Mouse (Mus musculus): ENCODE results near the gene Rev1. TPM values are rescaled to one million over a fixed set of nuclear protein-coding genes. Genes with fewer than 3 reads are reported as not detected.

Gene Rev1
- 0.21 and 0.33 TPM in 2 replicates for polyA plus RNA-seq (2012)

DNA sequence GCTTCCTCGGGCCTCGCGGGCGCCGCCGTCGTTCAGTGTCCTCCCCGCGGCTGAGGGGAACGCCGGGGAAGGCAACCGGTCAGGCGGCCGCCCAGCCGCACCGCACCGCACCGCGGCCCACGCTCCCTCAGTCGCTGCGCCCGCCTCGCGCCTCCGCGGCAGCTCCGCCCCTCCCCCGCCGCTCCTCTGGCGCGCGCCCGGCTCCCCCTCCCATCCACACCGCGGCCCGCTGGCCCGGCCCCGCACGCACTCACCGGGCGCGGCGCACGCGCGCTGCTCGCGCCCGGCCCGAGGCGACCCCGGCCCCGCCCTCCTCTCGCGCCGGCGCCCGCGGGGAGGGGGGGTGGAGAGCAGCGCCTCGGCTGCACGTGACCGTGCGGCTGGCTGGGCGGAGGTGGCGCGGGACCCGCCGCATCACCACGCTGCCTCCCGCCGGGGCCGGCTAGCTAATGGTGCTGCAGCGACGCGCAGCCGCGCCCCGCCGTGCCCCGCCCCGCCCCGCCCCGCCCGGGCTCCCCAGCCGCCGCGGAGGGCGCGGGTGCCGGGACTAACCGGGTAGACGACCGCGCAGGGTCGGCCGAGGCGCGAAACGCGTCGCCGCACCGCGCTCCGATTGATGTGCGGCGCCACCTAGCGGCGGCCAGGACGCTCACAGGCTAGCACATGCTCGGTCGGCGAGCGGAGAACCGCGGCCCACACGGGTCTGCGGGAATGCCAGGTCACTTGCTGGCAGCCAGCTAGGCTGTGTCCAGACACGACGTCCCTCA is at the start of gene Rev1:
TSS of gene Rev1 (minus strand) at position 301 of the 767 bp plus-strand sequence.
- no peaks in the 10 kb centered on the region for H3K9me3 ChIP-seq (ENCODE audit: control insufficient read depth, low read length)
- peaks cover 54% of the 10 kb centered on the region for H3K4me1 ChIP-seq (ENCODE audit: control insufficient read depth)
- peak within 1 kb of the TSS; percentile 94 for H3K4me3 ChIP-seq (replicated peaks)
- peaks cover 14% of the 10 kb centered on the region for H3K36me3 ChIP-seq (ENCODE audit: control insufficient read depth)
- no peak for TF ChIP-seq TAL1 (IDR thresholded peaks at IDR 0.05; ENCODE audit: low read length)
- TF ChIP-seq GATA1 (IDR thresholded peaks at IDR 0.05; ENCODE audit: low read length): no peak
- H3K27me3 ChIP-seq (ENCODE audit: control insufficient read depth): no peaks in the 10 kb centered on the region

DNA sequence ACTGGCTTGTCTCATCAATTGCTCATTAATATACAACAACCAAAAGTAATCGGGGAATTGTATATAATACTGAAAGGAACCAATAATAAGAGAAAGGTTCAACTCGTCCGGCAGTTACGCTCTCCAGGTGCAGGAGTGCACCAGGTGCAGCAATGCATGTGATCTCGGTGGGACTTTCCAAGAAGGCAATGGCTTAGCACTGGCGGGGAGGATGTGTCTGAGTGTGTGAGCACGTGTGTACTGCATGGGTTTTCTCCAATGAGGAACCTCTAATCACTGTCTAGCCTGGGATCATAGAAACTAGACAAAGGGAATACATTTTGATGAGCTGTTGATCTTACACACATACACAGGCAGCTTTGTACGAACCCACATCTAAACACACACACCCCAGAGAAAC is 49.3 kb upstream of the Rev1 start:
- Histone ChIP-seq H3K36me3 (ENCODE audit: control insufficient read depth) (no peaks in the 10 kb centered on the region), H3K27me3 (ENCODE audit: control insufficient read depth) (no peaks in the 10 kb centered on the region)
- no peak for TF ChIP-seq GATA1 (IDR thresholded peaks at IDR 0.05; ENCODE audit: low read length)
- no peak for TF ChIP-seq TAL1 (IDR thresholded peaks at IDR 0.05; ENCODE audit: low read length)

DNA sequence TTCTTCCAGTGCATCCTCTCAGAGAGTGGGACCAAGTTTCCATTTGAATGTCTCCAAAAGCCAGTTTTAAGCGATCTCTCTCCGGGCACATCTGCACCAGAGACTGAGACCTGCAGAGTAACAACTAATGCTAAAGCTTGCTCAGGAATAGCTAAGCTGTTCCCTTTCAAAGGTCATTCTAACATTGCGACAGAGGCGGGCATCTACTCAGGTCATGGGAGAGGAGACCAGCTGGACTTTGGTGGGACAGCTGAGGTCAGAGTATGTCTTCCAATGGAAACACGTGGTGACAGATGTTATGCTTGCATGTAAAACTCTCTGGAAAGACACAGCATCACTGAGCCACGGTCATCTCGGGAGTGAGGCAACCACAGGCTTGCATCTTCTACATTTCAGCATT is 46.5 kb upstream of the Rev1 start:
- TF ChIP-seq GATA1 (IDR thresholded peaks at IDR 0.05; ENCODE audit: low read length): no peak
- no peak for TF ChIP-seq TAL1 (IDR thresholded peaks at IDR 0.05; ENCODE audit: low read length)
- Histone ChIP-seq H3K4me1 (ENCODE audit: control insufficient read depth) (no peaks in the 10 kb centered on the region), H3K4me3 (replicated peaks) (no peak overlapping the region), H3K27me3 (ENCODE audit: control insufficient read depth) (no peaks in the 10 kb centered on the region), H3K9me3 (ENCODE audit: control insufficient read depth, low read length) (no peaks in the 10 kb centered on the region), H3K36me3 (ENCODE audit: control insufficient read depth) (no peaks in the 10 kb centered on the region)

More for the DNA sequence above, 49.3 kb upstream of the Rev1 start:
- Histone ChIP-seq H3K4me1 (ENCODE audit: control insufficient read depth) (no peaks in the 10 kb centered on the region), H3K9me3 (ENCODE audit: control insufficient read depth, low read length) (no peaks in the 10 kb centered on the region), H3K4me3 (replicated peaks) (no peak overlapping the region)

DNA sequence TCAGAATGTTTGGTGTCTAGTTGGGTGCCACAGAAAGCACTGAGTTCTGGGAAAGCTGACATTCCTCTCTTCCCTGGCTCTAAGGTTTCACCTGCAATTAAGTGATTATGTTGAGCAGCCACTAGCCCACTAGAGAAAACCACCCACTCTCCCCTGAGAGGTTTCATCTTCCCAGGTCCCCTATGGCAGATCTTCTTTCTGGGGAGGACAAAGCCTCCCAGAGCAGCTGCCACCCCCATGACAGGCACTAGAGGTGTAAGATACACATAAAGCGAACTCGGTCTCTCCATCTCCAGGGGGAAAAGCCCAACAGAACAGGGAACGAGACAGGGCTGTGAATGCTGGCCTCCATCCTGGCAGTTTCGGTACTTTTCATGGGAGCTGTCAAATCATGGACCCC is 42.3 kb upstream of the Rev1 start:
- TF ChIP-seq GATA1 (IDR thresholded peaks at IDR 0.05; ENCODE audit: low read length): no peak
- H3K9me3 ChIP-seq (ENCODE audit: control insufficient read depth, low read length): no peaks in the 10 kb centered on the region
- H3K4me1 ChIP-seq (ENCODE audit: control insufficient read depth): no peaks in the 10 kb centered on the region
- no peaks in the 10 kb centered on the region for H3K27me3 ChIP-seq (ENCODE audit: control insufficient read depth)
- H3K36me3 ChIP-seq (ENCODE audit: control insufficient read depth): no peaks in the 10 kb centered on the region
- H3K4me3 ChIP-seq (replicated peaks): no peak overlapping the region

DNA sequence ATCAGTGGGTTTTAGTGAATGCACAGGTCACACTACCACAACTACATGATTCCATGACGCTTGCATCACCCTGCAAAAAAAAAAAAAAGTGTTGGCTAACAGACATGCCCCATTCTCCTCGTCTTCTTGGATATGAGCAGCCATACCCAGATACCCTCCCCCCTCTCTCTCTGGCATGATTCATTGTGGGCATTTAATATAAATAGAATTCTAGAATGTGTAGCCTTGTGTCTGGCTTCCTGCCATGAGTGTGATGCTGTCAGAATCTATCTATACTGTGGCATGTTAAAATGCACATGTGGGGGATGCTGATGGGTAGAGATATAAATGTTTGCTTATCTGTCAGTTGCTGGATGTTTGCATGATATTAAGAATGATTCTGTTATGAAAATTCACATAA is 36.1 kb upstream of the Rev1 start:
- Histone ChIP-seq H3K36me3 (ENCODE audit: control insufficient read depth) (no peaks in the 10 kb centered on the region), H3K4me3 (replicated peaks) (no peak overlapping the region), H3K27me3 (ENCODE audit: control insufficient read depth) (no peaks in the 10 kb centered on the region), H3K4me1 (ENCODE audit: control insufficient read depth) (no peaks in the 10 kb centered on the region), H3K9me3 (ENCODE audit: control insufficient read depth, low read length) (no peaks in the 10 kb centered on the region)
- TF ChIP-seq GATA1 (IDR thresholded peaks at IDR 0.05; ENCODE audit: low read length): no peak
- no peak for TF ChIP-seq TAL1 (IDR thresholded peaks at IDR 0.05; ENCODE audit: low read length)

DNA sequence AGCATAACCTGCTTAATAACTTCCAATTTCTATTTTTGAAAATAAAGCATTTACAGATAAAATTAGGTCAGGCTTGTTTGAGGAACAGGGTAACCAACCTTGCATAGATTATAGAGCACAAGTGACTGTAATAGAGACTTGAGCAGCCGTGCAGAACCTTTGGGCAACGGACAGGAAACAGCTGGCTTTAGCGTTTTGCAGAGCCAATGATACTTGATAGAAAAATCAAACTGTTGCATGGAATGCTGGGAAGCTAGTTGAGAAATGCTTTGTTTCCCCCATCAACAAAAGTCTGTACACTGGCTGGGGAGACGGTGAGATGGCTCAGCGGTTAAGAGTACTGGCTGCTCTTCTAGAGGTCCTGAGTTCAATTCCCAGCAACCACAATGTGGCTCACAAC is 20.5 kb upstream of the Rev1 start:
- Histone ChIP-seq H3K27me3 (ENCODE audit: control insufficient read depth) (no peaks in the 10 kb centered on the region), H3K4me1 (ENCODE audit: control insufficient read depth) (no peaks in the 10 kb centered on the region), H3K36me3 (ENCODE audit: control insufficient read depth) (no peaks in the 10 kb centered on the region), H3K9me3 (ENCODE audit: control insufficient read depth, low read length) (no peaks in the 10 kb centered on the region; the same call in 1 of the 2 replicates), H3K4me3 (replicated peaks) (no peak overlapping the region)
- TF ChIP-seq TAL1 (IDR thresholded peaks at IDR 0.05; ENCODE audit: low read length) (no peak), GATA1 (IDR thresholded peaks at IDR 0.05; ENCODE audit: low read length) (no peak)

DNA sequence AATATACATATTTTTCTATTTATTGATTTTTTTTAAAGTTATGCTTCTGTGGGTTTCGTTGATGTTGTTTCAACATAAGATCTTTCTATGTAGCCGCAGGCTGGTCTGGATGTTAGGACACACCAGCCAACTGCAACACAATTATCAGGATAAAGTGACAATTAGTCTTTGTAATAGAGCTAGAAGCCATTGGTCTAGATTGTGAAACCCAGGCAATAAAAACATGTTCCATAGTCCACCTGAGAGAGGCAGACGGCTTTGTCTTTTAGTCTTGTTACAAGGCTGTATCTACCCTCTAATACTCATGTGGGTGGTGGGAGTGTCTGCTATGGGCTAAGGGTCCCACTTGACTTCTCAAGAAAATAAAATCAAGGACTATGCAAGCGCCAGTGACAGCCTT is 16.4 kb upstream of the Rev1 start:
- Histone ChIP-seq H3K9me3 (ENCODE audit: control insufficient read depth, low read length) (no peaks in the 10 kb centered on the region; the same call in 1 of the 2 replicates), H3K4me1 (ENCODE audit: control insufficient read depth) (no peaks in the 10 kb centered on the region), H3K4me3 (replicated peaks) (no peak overlapping the region), H3K36me3 (ENCODE audit: control insufficient read depth) (no peaks in the 10 kb centered on the region), H3K27me3 (ENCODE audit: control insufficient read depth) (no peaks in the 10 kb centered on the region)
- no peak for TF ChIP-seq GATA1 (IDR thresholded peaks at IDR 0.05; ENCODE audit: low read length)
- no peak for TF ChIP-seq TAL1 (IDR thresholded peaks at IDR 0.05; ENCODE audit: low read length)

DNA sequence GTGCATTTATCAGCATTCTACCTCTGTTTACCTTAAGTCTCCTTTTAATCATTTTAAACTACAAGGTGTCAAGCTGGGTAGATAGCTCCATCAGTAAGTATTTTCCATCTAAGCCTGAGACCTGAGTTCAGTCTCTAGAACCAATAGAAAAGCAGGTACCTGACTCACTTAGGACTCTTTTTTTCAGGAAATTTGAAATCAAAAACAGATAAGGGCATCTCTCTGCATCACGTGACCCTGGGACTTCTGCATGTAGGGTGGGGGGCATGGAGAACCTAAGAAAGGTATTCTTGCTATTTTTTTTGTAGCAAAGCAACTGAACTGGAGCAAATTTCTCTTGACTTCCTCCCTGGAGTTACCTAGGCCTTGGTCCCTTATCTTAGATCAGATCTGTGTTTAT is 11.8 kb upstream of the Rev1 start:
- TF ChIP-seq TAL1 (IDR thresholded peaks at IDR 0.05; ENCODE audit: low read length): no peak
- TF ChIP-seq GATA1 (IDR thresholded peaks at IDR 0.05; ENCODE audit: low read length): no peak
- H3K4me3 ChIP-seq (replicated peaks): no peak overlapping the region

DNA sequence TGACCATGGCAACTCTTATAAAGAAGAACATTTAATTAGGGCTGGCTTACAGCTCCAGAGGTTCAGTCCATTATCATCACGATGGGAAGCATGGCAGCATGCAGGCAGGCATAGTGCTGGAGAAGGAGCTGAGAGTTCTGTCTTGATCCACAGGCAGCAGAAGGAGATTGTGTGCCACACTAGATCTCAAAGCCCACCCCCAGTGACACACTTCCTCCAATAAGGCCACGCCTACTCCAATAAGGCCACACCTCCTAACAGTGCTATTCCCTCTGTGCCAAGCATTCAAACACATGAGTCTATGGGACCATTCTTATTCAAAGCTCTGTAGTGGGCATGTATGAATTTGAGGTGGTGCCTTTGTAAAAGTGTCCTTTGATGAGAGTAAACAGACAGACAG is 11.3 kb upstream of the Rev1 start:
- no peaks in the 10 kb centered on the region for H3K9me3 ChIP-seq (ENCODE audit: control insufficient read depth, low read length)
- no peak for TF ChIP-seq TAL1 (IDR thresholded peaks at IDR 0.05; ENCODE audit: low read length)
- TF ChIP-seq GATA1 (IDR thresholded peaks at IDR 0.05; ENCODE audit: low read length): no peak

More for the DNA sequence above, 11.8 kb upstream of the Rev1 start:
- Histone ChIP-seq H3K36me3 (ENCODE audit: control insufficient read depth) (no peaks in the 10 kb centered on the region), H3K4me1 (ENCODE audit: control insufficient read depth) (no peaks in the 10 kb centered on the region; the same call in 1 of the 2 replicates), H3K9me3 (ENCODE audit: control insufficient read depth, low read length) (no peaks in the 10 kb centered on the region), H3K27me3 (ENCODE audit: control insufficient read depth) (no peaks in the 10 kb centered on the region; the same call in 1 of the 2 replicates)

More for the DNA sequence above, 11.3 kb upstream of the Rev1 start:
- Histone ChIP-seq H3K4me1 (ENCODE audit: control insufficient read depth) (no peaks in the 10 kb centered on the region; the same call in 1 of the 2 replicates), H3K27me3 (ENCODE audit: control insufficient read depth) (no peaks in the 10 kb centered on the region; the same call in 1 of the 2 replicates), H3K36me3 (ENCODE audit: control insufficient read depth) (no peaks in the 10 kb centered on the region), H3K4me3 (replicated peaks) (no peak overlapping the region)

All from erythroblast, embryonic 14.5 days (primary cell).